Mouse (Mus musculus) cortical plate, adult 2 months (tissue): ENCODE data around the gene Tomm22.

Experiments
- CTCF ChIP-seq: fragments of 200-500 bp; IDR thresholded peaks from 2 replicates; pipeline ENCODE4 v1.5.1; 2011; ENCODE audit warnings: mild to moderate bottlenecking, control low read depth, low read length; ENCODE audit not compliant: insufficient read depth; ENCODE audit errors: extremely low read depth
- POLR2A ChIP-seq: fragments of 200-500 bp; IDR thresholded peaks from 2 replicates; pipeline ENCODE4 v1.6.1; 2011; ENCODE audit warnings: mild to moderate bottlenecking, low read length, control low read depth; ENCODE audit not compliant: insufficient read depth; ENCODE audit errors: extremely low read depth

- TF ChIP-seq POLR2A: no peak
- no peak for TF ChIP-seq CTCF
Measured at GRCm38 (mm10) chr15:79630471-79630870, 40.2 kb upstream of the Tomm22 start.
